Mouse (Mus musculus): ENCODE results near the gene Ankrd7. TPM values are rescaled to one million over a fixed set of nuclear protein-coding genes. Genes with fewer than 3 reads are reported as not detected.
"Not testable (repeated sequence)": the region's sequence is repeated elsewhere in the genome, so short reads cannot be mapped to it uniquely, and the experiment has no call there.

Ankrd7 gene
- polyA plus RNA-seq (2012; rRNA removed) = 0.22 and 0.34 TPM in 2 replicates

GRCm38 (mm10) chr6:18866018-18866417 lies at the start of gene Ankrd7:
TSS of gene Ankrd7 (plus strand) at chr6:18866318.
- DNase-seq (ENCODE audit: extremely low spot score in 1 of 2, low spot score in 1 of 2) = no peak

DNA sequence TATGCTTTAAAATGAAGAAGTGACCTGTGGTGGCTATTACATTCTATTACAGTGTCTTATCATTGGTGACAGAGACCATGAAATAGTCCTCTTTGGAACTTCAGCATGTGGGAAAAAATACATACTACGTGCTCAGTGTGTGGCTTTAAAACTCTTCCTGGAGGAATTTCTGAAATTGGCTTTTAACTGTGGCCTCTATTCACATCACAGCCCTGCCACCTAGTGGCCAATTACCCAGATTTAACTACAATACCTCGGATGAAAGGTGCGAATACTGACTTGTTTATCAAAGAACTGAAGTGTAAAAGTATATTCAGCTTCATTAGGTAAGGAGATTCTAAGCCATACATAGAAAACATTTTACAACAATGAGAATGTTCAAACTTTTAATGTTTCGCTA lies 46.8 kb upstream of the Ankrd7 start:
- DNase-seq (ENCODE audit: extremely low spot score in 1 of 2, low spot score in 1 of 2) = peak; percentile 60 to 91

DNA sequence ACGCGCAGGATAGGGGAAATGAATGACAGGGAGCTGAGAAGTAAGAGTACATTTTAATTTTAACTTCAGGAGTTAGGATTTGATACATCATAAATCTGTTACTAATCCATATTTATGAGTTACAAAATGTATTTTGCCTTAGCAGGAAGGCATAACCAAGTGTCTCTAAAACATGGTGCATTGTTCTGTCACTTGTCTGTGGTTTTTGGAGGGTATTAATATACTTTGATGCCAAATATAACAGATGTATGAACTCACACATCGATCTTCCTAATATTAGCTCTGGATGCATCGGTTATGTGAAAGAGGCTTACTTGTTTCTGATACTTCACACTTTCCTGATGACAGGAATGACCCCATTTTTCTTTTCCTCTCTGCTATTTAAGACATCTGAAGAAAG lies 45.9 kb upstream of the Ankrd7 start:
- DNase-seq (ENCODE audit: extremely low spot score in 1 of 2, low spot score in 1 of 2) = no peak

DNA sequence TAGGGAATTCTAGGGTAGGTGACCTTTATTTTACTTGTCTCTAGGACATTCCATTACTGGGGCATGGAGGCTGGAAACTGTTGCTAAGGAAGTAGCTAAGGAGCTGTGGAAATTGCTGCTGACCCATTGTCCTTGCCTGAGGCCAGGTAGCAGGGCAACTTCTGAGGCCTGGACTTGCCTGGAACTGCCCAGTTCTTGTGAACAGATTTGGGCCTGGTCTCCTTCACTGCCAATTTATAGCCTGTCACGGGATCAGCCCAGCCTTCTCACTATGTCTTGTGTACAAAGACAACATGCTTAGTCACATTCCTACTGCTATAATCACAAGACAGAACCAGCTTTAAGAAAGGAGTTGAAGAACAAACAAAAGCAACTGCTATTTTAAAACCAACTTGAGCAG lies 43.3 kb upstream of the Ankrd7 start:
- no peak for DNase-seq (ENCODE audit: extremely low spot score in 1 of 2, low spot score in 1 of 2)

GRCm38 (mm10) chr6:18832958-18833357 lies 33.2 kb upstream of the Ankrd7 start:
- peak in 1 of 2 experiments; percentile 52 for DNase-seq (ENCODE audit: extremely low spot score in 1 of 2, low spot score in 1 of 2)

DNA sequence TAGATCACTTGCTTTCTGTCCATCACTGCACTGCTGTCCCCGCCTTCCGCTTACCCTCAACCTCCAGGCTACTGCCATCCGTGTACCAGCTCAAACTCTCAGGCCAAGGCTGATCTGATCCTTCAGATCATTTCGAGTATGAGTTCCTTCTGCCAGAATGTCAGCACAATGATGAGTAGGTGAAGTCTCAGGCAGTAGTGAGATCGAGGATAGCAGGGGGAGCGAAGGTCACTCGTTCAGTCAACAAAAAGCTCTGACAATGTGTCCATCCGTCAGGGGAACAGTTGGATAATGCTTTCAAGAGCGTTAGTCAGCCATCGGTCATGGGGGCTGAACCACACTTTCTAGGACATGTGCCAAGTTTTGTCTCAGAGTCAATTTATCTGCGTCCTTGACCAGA lies 21.6 kb upstream of the Ankrd7 start:
- not testable (repeated sequence) for DNase-seq (ENCODE audit: extremely low spot score in 1 of 2, low spot score in 1 of 2)

GRCm38 (mm10) chr6:18845571-18845970 lies 20.5 kb upstream of the Ankrd7 start:
- not testable (repeated sequence) for DNase-seq (ENCODE audit: extremely low spot score in 1 of 2, low spot score in 1 of 2)

DNA sequence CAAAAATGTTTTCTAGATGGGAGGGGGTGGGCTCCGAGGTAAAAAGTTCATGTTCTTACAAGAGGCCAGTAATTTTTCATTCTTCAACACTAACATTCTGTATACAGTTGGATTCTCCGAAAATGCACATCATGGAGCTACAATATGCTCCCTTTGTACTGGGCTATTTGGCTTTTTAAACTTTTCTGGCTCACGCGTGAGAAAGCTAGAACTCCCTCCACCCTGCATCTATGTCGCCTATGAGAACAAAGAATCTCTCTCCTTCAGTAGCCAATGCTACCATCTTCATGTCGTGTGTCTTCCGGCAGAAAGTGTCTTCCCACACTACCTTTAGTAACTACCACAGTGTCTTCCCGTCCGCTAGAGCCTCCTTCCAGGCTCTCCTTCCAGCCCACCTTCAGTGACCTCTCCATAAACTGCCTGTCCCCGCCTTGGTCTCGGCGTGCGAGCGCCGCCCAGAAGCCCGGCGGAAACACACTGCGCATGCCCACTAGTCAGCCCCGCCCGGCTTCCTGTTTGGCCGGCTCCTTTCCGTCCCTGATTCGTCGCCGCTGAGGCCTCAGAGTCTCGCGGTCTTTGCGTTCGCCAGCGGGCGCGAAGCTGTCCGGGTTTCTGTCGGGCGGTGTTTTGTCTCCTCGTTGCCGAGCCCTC lies 17.9 kb upstream of the Ankrd7 start, which contains the start of gene Lsm8:
Gene Lsm8 (plus strand): TSS at position 529 of the 651 bp plus-strand sequence.
- DNase-seq (ENCODE audit: extremely low spot score in 1 of 2, low spot score in 1 of 2) = peak; percentile 94 to 97

DNA sequence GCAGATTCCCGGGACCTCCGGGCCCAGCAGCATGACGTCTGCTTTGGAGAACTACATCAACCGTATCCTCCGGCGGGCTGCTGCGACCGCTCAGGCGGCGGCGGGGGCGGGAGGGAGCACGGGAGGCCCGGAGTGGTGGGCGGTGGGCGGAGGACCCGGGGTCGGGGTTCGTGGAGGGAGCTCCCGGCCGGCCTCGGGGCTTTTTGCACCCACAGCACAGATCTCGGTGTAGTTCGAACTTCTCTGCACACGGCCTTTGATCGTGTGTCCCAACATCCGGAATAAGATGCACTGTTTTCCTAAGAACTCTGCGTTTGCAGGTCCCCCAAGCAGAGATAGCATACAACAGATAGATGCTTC lies 17.4 kb upstream of the Ankrd7 start:
- DNase-seq (ENCODE audit: extremely low spot score in 1 of 2, low spot score in 1 of 2) = no peak

GRCm38 (mm10) chr6:18855323-18855722 lies 10.8 kb upstream of the Ankrd7 start:
- peak in 1 of 2 experiments; percentile 69 for DNase-seq (ENCODE audit: extremely low spot score in 1 of 2, low spot score in 1 of 2)

DNA sequence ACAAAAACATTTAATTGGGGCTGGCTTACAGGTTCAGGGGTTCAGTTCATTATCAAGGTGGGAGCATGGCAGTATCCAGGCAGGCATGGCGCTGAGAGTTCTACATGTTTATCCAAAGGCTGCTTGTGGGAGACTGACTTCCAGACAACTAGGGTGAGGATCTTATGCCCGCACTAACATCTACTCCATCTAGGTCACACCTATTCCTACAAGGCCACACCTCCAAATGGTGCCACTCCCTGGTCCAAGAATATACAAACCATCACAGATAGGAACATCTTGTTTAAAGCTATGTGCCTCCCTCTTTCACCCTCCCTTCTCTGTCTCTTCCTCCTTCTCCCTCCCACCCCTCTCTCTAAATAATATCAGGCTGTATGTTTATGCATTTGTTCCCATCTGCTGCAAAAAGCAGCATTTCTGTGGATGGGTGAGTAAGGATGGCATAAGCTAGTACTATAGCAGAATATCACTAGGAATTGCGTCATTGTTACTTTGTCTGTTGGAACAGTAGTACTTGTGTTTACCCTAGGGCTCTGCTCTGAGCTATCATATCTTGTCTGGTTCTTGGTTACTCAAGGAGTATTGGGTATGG lies 9.5 kb upstream of the Ankrd7 start:
- no peak for DNase-seq (ENCODE audit: extremely low spot score in 1 of 2, low spot score in 1 of 2)

DNA sequence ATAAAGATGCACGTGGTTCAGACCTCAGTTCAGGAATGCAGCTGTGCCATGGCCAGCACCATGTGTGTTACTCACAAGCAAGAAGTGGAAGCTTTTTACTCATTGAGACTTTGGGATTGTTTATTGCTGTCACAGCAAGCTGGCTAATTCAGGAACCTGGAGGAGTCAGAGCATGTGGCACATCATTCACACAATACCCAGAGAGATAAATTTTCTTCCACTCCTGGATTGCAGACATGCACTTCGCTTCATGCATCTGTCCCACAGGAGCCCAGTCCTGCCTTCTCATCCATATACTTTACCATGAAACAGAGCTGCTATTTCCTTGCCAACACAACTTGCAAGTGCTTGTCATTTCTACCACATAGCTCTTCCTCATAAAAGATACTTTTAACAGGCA lies 22.9 kb downstream of the Ankrd7 start:
- peak in 1 of 2 experiments; percentile 47 for DNase-seq (ENCODE audit: extremely low spot score in 1 of 2, low spot score in 1 of 2)

DNA sequence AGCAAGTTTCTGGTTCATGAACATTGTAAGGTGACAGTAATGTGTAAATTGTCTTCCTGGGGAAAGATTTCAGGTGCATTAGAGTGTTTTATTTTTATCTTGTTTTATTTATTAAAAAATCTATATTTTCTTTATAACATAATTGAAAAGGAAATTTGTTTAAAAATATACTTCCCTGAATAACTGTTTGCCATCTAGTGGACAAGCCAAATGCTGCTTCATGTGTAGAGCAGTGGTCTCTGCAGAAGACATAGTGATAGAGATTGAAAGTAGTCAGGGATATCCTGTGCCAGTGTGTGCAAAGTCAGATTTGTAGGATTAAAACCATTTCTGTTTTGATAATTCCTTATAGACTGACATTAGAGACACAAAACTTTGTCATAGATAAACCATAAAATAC lies 28.0 kb downstream of the Ankrd7 start:
- no peak for DNase-seq (ENCODE audit: extremely low spot score in 1 of 2, low spot score in 1 of 2)

DNA sequence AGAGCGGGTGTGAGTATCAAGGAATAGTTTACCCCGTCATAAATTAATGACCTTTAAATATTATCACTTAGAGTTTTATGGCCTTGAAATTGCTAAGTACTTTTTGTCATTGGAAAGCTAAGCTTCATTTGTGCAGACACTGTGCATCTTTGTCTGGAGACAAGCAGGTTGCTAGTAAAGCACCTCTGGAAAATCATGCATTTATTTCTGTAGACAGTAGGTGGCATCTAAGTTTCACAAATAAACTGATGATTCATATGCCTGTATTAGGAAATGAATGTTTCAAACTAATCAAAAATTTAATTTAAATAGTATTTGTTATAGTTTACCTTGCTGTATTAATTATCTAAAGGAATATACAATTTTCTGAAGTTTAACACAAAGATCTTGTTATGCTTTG lies 41.1 kb downstream of the Ankrd7 start:
- peak in 1 of 2 experiments; percentile 44 for DNase-seq (ENCODE audit: extremely low spot score in 1 of 2, low spot score in 1 of 2)

GRCm38 (mm10) chr6:18913179-18913578 lies 47.1 kb downstream of the Ankrd7 start:
- DNase-seq (ENCODE audit: extremely low spot score in 1 of 2, low spot score in 1 of 2) = peak in 1 of 2 experiments; percentile 9

DNA sequence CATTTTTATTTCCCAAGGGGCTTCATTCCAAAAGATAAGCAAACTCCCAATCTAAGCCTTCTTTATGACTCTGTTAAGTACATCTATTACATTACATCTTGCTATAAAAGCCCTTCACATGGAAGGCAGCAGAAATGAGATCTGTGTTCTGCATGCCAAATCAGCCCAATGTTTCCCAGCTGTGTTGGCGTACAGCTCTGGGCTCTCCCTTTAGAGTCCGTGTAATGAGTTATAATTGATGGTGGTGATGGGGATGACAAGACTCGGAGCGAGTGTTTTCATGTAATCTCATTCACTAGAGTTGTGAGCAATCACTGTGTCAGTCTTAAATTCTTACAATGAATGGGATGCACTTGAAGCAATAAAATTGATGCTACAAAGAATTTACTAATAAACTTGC lies 49.9 kb downstream of the Ankrd7 start:
- DNase-seq (ENCODE audit: extremely low spot score in 1 of 2, low spot score in 1 of 2) = peak in 1 of 2 experiments; percentile 5

- no peak for DNase-seq (ENCODE audit: extremely low spot score in 1 of 2, low spot score in 1 of 2)
These were observed 50.4 kb downstream of the Ankrd7 start for GRCm38 (mm10) chr6:18916471-18916870.

Other genes starting within 250 kb of the Ankrd7 start
- 45.8 and 47.8 TPM in 2 replicates for gene Lsm8, start 17.7 kb upstream of the Ankrd7 start, polyA plus RNA-seq (2012; rRNA removed)